Mouse (Mus musculus) embryonic facial prominence, embryonic 11.5 days (tissue): ENCODE results near the gene Tmcc1. TPM values are rescaled to one million over a fixed set of nuclear protein-coding genes. Genes with fewer than 3 reads are reported as not detected.
"Not testable (repeated sequence)": the region's sequence is repeated elsewhere in the genome, so short reads cannot be mapped to it uniquely, and the experiment has no call there.

ENCODE experiments used
- ATAC-seq: fragments of 200-750 bp; cut with Nextera tagmentation; replicated peaks from 2 replicates; pipeline ENCODE4 v1.8.0; 2017; ENCODE audit warnings: low read depth; ENCODE audit not compliant: insufficient number of reproducible peaks, low FRiP score, low TSS enrichment
- DNase-seq: peaks from one replicate; pipeline ENCODE4 v3.0.0-alpha.2; 2015; ENCODE audit warnings: low spot score
- H3K27ac ChIP-seq: fragments of 300-500 bp; sonication (generic); replicated peaks from 2 replicates; pipeline ENCODE4 v1.5.1; 2014; ENCODE audit warnings: mild to moderate bottlenecking, low read depth, low read length, control low read depth
- H3K27me3 ChIP-seq: fragments of 300-500 bp; sonication (generic); 2 replicates; pipeline ENCODE4 v1.6.1; 2014; ENCODE audit warnings: mild to moderate bottlenecking, low read length, moderate library complexity, mixed read lengths; ENCODE audit not compliant: control insufficient read depth, insufficient read depth
- H3K36me3 ChIP-seq: fragments of 300-500 bp; sonication (generic); replicated peaks from 2 replicates; pipeline ENCODE4 v1.6.1; 2014; ENCODE audit warnings: low read depth, mild to moderate bottlenecking, low read length, moderate library complexity, mixed read lengths; ENCODE audit not compliant: control insufficient read depth, insufficient read depth
- H3K4me1 ChIP-seq: fragments of 300-500 bp; sonication (generic); 2 replicates; pipeline ENCODE4 v1.6.1; 2014; ENCODE audit warnings: low read length, mixed read lengths; ENCODE audit not compliant: control insufficient read depth, insufficient read depth
- H3K4me2 ChIP-seq: fragments of 300-500 bp; sonication (generic); 2 replicates; pipeline ENCODE4 v1.6.1; 2014; ENCODE audit warnings: low read depth, mild to moderate bottlenecking, control low read depth, low read length, moderate library complexity
- H3K4me3 ChIP-seq: fragments of 300-500 bp; sonication (generic); 2 replicates; pipeline ENCODE4 v1.5.1; 2014; ENCODE audit warnings: low read depth, low read length, control low read depth
- H3K9ac ChIP-seq: fragments of 300-500 bp; sonication (generic); replicated peaks from 2 replicates; pipeline ENCODE4 v1.6.1; 2014; ENCODE audit warnings: mild to moderate bottlenecking, control low read depth, low read length
- H3K9me3 ChIP-seq: fragments of 300-500 bp; sonication (generic); replicated peaks from 2 replicates; pipeline ENCODE4 v1.6.1; 2016; ENCODE audit warnings: mild to moderate bottlenecking, low read length, inconsistent platforms, mixed read lengths; ENCODE audit not compliant: control insufficient read depth
- WGBS: fragments of 180-500 bp; shearing (Covaris S2); extraction: QIAGEN DNeasy Blood & Tissue Kit; methylation state at CpG from one replicate; pipeline ENCODE4 v1.1.7; 2014; 5-methylcytosine and 5-hydroxymethylcytosine counted together
- polyA plus RNA-seq: library from polyadenylated mRNA; unstranded; fragments of >200 nt; fragmentation: Nextera tagmentation; extraction: Ambion mirVana; gene quantifications from 2 replicates; pipeline ENCODE4 v1.2.1, GENCODE M21; 2014

The Tmcc1 gene
- polyA plus RNA-seq, 1 experiment from 2014 or later = 14.1 TPM

DNA sequence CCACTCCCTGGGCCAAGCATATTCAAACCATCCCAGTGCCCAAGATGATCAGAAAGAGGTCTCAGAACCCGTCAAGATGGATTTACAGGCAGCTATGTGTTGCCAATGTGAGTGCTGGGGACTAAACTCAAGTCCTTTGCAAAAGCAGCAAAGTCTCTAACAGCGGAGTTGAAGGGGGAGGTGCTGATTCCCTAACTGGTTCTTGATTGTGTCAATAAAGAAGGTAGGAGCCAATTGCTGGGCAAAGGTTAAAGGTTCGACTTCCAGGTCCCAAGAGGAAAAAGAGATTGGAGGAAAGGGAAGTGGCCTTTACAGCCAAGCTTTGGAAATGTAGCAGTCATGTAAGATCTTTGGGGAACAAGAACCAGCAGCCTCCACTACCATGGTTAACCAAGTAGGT, 12.6 kb downstream of the Tmcc1 start:
- Histone ChIP-seq H3K27me3 (no peaks in the 10 kb centered on the region), H3K4me3 (no peak overlapping the region), H3K9me3 (no peaks in the 10 kb centered on the region), H3K4me2 (no peak overlapping the region), H3K9ac (no peak overlapping the region), H3K36me3 (no peaks in the 10 kb centered on the region), H3K4me1 (no peaks in the 10 kb centered on the region), H3K27ac (no peak overlapping the region)
- no peak for DNase-seq
- 67% methylated on average over 3 of the region's 3 CpGs for WGBS
- ATAC-seq = no peak

DNA sequence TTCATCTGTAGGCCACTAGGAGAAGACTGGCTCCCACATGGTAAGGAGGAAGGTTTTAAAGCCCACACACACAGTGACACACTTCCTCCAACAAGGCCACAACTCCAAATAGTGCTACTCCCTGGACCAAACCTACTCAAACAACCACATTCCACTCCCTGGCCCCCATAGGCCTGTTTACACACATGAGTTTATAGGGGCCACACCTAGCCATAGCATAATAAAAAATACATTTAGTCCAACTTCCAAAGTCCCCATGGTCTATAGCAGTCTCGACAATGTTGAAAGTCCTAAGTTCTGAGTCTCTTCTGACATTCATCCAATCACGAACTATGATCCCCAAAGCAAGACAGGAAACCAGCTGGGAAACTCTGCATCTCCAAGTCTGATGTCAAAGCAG, 14.9 kb downstream of the Tmcc1 start:
- Histone ChIP-seq H3K4me2 (no peak overlapping the region), H3K4me1 (no peaks in the 10 kb centered on the region), H3K9ac (no peak overlapping the region), H3K27ac (no peak overlapping the region), H3K27me3 (no peaks in the 10 kb centered on the region), H3K36me3 (no peaks in the 10 kb centered on the region), H3K9me3 (no peaks in the 10 kb centered on the region), H3K4me3 (no peak overlapping the region)
- DNase-seq (no peak), ATAC-seq (no peak)
- 95% methylated on average over 2 of the region's 2 CpGs for WGBS

DNA sequence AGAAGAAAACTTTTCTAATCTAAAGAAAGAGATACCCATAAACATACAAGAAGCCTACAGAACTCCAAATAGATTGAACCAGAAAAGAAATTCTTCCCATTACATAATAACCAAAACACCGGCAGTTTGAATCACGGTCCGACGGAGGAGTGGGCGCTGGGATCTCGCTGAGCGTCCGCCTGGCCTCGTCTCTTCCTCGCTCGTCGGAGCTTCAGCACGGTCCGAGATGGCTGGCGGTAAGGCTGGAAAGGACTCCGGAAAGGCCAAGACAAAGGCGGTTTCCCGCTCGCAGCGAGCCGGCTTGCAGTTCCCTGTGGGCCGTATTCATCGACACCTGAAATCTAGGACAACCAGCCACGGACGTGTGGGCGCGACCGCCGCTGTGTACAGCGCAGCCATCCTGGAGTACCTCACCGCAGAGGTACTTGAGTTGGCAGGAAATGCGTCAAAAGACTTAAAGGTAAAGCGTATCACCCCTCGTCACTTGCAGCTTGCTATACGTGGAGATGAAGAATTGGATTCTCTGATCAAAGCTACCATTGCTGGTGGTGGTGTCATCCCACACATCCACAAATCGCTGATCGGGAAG, 19.7 kb downstream of the Tmcc1 start:
- not testable (repeated sequence) for H3K4me3 ChIP-seq, H3K9me3 ChIP-seq, H3K27me3 ChIP-seq, H3K4me1 ChIP-seq, DNase-seq, H3K9ac ChIP-seq, H3K4me2 ChIP-seq, H3K27ac ChIP-seq, H3K36me3 ChIP-seq, ATAC-seq
- 61% methylated on average over 37 of the region's 37 CpGs for WGBS

DNA sequence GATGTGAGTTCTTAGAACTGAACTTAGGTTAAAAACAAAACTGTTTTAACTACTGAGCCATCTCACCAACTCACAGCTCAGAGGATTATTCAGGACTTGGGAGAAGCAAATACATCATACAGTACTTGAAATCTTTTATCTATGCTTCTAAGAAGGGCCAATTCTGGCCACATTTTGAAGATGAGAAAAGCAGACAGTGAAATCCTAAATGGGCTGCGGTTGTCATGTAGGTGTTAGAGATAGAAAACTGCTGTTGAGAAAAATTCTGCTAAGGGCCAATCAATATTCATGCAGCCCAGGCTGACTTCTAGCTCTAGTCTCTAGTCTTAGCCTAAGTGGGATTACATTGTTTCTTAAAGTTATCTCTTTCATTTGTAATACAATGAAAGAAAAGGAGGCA, 26.9 kb downstream of the Tmcc1 start:
- Histone ChIP-seq H3K4me1 (no peaks in the 10 kb centered on the region), H3K4me2 (no peak overlapping the region), H3K27ac (no peak overlapping the region), H3K9ac (no peak overlapping the region), H3K4me3 (no peak overlapping the region), H3K9me3 (no peaks in the 10 kb centered on the region), H3K36me3 (0 out of 2 replicates have a peak, but pooled peaks cover 2% of the 10 kb centered on the region), H3K27me3 (no peaks in the 10 kb centered on the region)
- WGBS = 87% methylated on average over 1 of the region's 1 CpGs
- DNase-seq = no peak
- no peak for ATAC-seq

DNA sequence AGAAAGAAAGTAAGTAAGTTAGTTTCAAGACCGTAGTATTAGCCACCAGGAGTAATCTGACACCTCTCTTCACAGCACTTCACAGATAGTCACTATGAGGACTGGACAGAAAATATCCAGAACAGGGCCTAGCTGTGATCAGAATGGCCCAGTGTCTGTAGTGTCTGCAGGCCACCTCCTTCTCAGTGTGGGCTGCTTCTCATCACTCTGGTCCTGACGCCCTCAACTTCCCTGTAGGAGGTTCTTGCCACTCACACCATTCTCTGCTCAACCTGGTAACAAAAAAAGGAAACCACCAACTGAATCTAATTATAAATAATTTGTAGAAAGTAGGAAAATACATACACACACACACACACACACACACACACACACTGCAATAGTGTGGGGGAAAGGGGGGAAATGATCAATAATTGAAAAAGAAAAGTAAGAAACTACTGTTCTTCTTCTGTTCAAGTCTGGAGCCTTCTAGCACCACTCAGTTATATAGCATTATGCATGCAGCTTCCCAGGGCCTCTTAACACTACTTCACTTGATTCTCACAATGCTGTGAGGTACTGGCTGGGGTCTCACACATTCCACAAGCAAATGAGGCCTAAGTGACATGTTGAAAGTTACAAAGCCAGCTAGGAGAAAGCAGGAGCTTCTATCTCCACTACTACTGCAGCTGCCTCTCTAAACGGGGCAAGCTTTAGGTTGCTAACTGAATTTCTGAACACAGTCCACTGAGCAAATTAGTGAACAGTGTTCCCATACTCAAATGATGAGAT, 38.2 kb downstream of the Tmcc1 start:
- no peak overlapping the region for H3K4me3 ChIP-seq
- ATAC-seq (no peak), DNase-seq (peak; percentile 19)
- no peaks in the 10 kb centered on the region for H3K27me3 ChIP-seq
- H3K27ac ChIP-seq = no peak overlapping the region
- H3K9ac ChIP-seq = no peak overlapping the region
- H3K4me1 ChIP-seq = no peaks in the 10 kb centered on the region
- H3K36me3 ChIP-seq = no peaks in the 10 kb centered on the region
- H3K9me3 ChIP-seq = no peaks in the 10 kb centered on the region
- WGBS = 44% methylated on average over 3 of the region's 3 CpGs
- H3K4me2 ChIP-seq = no peak overlapping the region

DNA sequence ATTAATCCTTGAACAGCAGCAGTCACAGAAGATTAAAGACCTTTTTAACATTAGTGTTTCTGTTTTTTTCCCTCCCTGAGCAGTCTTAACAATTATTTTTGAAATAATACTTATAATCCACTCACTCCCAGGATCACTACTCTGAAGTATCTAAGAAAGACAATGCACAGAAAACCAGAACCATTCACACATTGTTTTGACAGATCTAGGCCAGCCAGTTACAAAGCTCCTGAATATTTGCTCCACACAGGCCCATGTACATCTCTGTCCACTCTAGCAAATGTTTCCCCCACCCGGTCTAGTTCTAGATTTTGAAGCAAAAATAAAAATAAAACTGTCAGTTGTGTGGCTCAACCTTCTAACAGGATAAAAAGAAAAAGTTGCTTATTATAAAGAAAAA, 45.9 kb downstream of the Tmcc1 start:
- no peaks in the 10 kb centered on the region for H3K9me3 ChIP-seq
- H3K4me1 ChIP-seq = no peaks in the 10 kb centered on the region
- no peak overlapping the region for H3K4me3 ChIP-seq
- 88% methylated on average over 1 of the region's 1 CpGs for WGBS
- H3K27me3 ChIP-seq = no peaks in the 10 kb centered on the region
- no peaks in the 10 kb centered on the region for H3K36me3 ChIP-seq
- no peak overlapping the region for H3K9ac ChIP-seq
- no peak for ATAC-seq
- H3K4me2 ChIP-seq = no peak overlapping the region
- no peak for DNase-seq
- no peak overlapping the region for H3K27ac ChIP-seq

DNA sequence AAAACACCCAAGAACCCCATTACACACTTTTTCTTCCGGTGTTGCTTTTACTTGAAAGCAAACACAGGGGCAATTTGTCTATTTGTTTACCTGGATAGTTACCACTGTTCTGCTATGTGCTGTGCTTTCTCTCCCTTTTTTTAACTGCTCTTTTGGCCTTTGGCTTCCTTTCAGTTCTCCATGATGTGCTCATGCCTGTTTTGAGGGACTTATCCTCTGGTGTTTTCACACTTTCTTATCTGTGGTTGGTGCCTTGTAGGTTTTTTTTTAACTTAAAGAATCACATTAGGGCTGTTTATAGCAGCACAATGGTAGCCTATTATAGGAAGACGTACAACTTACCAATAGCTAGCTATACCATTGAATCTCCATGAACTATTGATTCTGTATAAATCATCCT, 51.6 kb downstream of the Tmcc1 start:
- DNase-seq (no peak), ATAC-seq (no peak)
- H3K4me2 ChIP-seq = no peak overlapping the region
- no peak overlapping the region for H3K9ac ChIP-seq
- H3K36me3 ChIP-seq = no peaks in the 10 kb centered on the region
- H3K27ac ChIP-seq = no peak overlapping the region
- 71% methylated on average over 2 of the region's 2 CpGs for WGBS
- no peaks in the 10 kb centered on the region for H3K9me3 ChIP-seq
- H3K4me1 ChIP-seq = no peaks in the 10 kb centered on the region
- no peaks in the 10 kb centered on the region for H3K27me3 ChIP-seq
- H3K4me3 ChIP-seq = no peak overlapping the region

DNA sequence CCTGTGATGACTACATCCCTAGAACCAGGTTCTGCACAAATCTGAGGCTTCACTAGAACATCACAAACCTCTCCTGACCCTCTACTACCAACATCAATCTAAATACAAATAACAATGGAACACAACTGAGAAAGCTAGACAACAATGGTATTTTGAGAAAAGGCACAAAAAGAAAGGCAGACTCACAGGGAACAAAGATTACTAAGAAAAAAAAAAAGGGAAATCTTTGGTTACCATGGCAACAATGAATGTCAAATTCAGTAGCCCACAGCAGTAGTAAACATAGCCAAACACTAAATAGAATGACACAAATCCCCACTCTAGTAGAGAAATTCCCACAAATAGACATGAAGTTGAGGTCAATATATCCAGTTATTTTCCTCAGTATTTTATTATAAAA, 52.5 kb downstream of the Tmcc1 start:
- no peak for ATAC-seq
- DNase-seq = no peak

More for the DNA sequence above, 52.5 kb downstream of the Tmcc1 start:
- Histone ChIP-seq H3K27ac (no peak overlapping the region), H3K9ac (no peak overlapping the region), H3K9me3 (no peaks in the 10 kb centered on the region), H3K4me2 (no peak overlapping the region), H3K4me1 (no peaks in the 10 kb centered on the region), H3K36me3 (no peaks in the 10 kb centered on the region), H3K27me3 (no peaks in the 10 kb centered on the region), H3K4me3 (no peak overlapping the region)
